Mouse (Mus musculus) small intestine, adult 2 months (tissue): Measurements from ENCODE around the gene Slc22a3.

Source experiments
- CTCF ChIP-seq: fragments of 200-500 bp; IDR thresholded peaks from 2 replicates; pipeline ENCODE4 v1.5.1; 2012; ENCODE audit warnings: low read depth, mild to moderate bottlenecking, control low read depth, inconsistent platforms, low read length, moderate library complexity, mixed read lengths; ENCODE audit not compliant: insufficient replicate concordance, insufficient read length; ENCODE audit errors: extremely low read depth
- POLR2A ChIP-seq: fragments of 200-500 bp; IDR thresholded peaks from 2 replicates; pipeline ENCODE4 v1.6.1; 2012; ENCODE audit warnings: low read depth, mild to moderate bottlenecking, control low read depth, inconsistent platforms, low read length, moderate library complexity

DNA sequence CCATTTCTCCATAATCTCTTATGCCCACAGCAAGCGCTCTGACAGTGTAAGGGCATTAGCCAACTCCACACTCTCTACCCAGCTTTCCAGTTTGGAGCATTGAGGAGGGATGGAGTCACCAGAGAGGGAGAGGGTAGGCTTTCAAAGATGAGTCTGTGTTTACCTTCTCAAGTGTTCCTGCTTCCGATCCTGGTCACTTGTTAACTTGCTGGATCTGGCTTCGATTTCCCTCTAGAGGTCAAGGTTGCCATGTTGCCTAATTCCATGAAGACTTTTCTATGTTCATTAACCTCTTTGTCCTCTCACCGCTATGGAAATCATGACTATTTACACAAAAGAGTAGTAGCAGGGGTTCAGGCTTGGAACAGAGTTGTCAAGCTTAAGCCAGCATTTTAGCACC lies 127.2 kb downstream of the Slc22a3 start:
- TF ChIP-seq CTCF, result no peak
- no peak for TF ChIP-seq POLR2A
